13 mouse cellular contexts compared by ENCODE assay signal in the genomic region with DNA sequence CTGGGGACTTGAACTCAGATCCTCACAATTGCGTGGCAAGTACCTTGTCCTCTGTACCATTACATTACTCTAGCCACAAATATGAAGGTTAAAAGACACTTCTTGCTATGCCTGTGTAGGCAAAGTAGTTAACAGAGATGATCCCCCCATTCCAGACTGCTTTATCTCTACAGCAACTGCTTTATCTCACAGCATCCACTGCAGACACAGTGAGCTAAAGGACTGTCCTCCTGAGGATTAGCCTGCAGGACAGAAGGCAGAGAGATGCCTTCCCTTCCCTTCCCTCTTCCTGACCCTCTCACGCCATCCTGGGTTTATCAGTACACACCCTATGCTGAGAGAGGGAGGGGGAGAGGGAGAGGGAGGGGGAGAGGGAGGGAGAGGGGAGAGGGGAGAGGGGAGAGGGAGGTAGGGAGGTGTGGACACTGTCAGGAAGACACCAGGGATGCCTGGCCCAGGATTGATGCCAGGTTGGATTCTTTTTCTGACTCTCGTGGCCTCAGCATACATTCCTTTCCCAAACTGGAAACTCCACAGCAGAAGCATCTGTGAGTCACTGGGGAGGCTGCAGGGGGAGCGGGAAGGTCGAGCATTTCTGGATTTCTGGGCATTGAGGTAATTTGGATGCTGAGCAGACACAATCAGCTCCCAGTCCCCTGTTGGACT. TPM values are rescaled to one million over a fixed set of nuclear protein-coding genes. Genes with fewer than 3 reads are reported as not detected.
A peak's percentile ranks its signal among the peaks of the same experiment; 100 is the strongest.
DNase-seq lines count a peak whose midpoint lies in the region; ATAC-seq and TF ChIP-seq lines count a peak whose summit lies in the region.
"Had no signal": no experiment of that assay in that cellular context is flagged by ENCODE, and none has a peak within 500 bp of the region (broad histone marks: within the 10 kb centered on the region; RNA-seq: fewer than 3 reads in every experiment).

No protein-coding gene starts in this region.

- no peak overlapping the region for H3K9ac ChIP-seq in heart, embryonic 14.5 days (ENCODE audit: low read length)
- H3K9ac ChIP-seq: forebrain, embryonic 13.5 days; limb, embryonic 13.5 days had no signal

- no peaks in the 10 kb centered on the region for H3K79me2 ChIP-seq in C2C12 (ENCODE audit: control insufficient read depth, insufficient read depth)

- no peak for TF ChIP-seq CTCF in C2C12 (IDR thresholded peaks at IDR 0.05; ENCODE audit: control insufficient read depth, insufficient read depth, insufficient read length)

- intact Hi-C loops in heart, postnatal 25 days (cut with DNase I) = no loop called here
- intact Hi-C loops in heart, postnatal 14 days (cut with DNase I) = no loop called here

- no peaks in the 10 kb centered on the region for H3K27me3 ChIP-seq in heart, embryonic 14.5 days (ENCODE audit: control insufficient read depth, insufficient read depth, low read length)
- H3K27me3 ChIP-seq in C2C12 (ENCODE audit: control insufficient read depth, insufficient read depth, insufficient read length) = no peaks in the 10 kb centered on the region
- H3K27me3 ChIP-seq: forebrain, embryonic 13.5 days; limb, embryonic 13.5 days had no signal

- H3K4me2 ChIP-seq in heart, embryonic 14.5 days (ENCODE audit: low read length) = peak overlapping the region; percentile 21
- H3K4me2 ChIP-seq: forebrain, embryonic 13.5 days; limb, embryonic 13.5 days had no signal

- H3K27ac ChIP-seq in heart, embryonic 14.5 days (replicated peaks in 1 of 2; ENCODE audit: control insufficient read depth in 1 of 2, insufficient read depth in 1 of 2, low read depth in 2 of 2, low read length in 2 of 2) = peak overlapping the region; percentile 81 to 87
- H3K27ac ChIP-seq: forebrain, embryonic 13.5 days; limb, embryonic 13.5 days had no signal

- no peak for DNase-seq in heart, postnatal 25 days (ENCODE audit: low spot score)
- DNase-seq in NIH3T3 (ENCODE audit: low read depth) = peak; percentile 89
- peak; percentile 4 to 12 for DNase-seq in heart, postnatal 14 days
- no peak for DNase-seq in thymus, postnatal 4 days
- DNase-seq in kidney, adult 18-20 months = no peak
- no peak for DNase-seq in thymus, postnatal 25 days
- DNase-seq: cerebellum, adult 18-20 months; layer of hippocampus, adult 9-11 months; retina, postnatal 1 day had no signal

- ATAC-seq in heart, embryonic 14.5 days (ENCODE audit: insufficient number of reproducible peaks, insufficient read depth, low FRiP score, low read depth) = peak; percentile 84
- ATAC-seq: forebrain, embryonic 13.5 days had no signal

- peaks cover 11 to 14% of the 10 kb centered on the region in 2 experiments for H3K4me1 ChIP-seq in heart, embryonic 14.5 days (ENCODE audit: control insufficient read depth in 2 of 2, insufficient read depth in 2 of 2, low read length in 2 of 2)
- H3K4me1 ChIP-seq: forebrain, embryonic 13.5 days; limb, embryonic 13.5 days had no signal

- no peaks in the 10 kb centered on the region for H3K79me3 ChIP-seq in C2C12 (ENCODE audit: low read depth)

- peaks cover 5% of the 10 kb centered on the region; the same call in 1 of the 2 replicates for H3K9me3 ChIP-seq in heart, embryonic 14.5 days (ENCODE audit: control insufficient read depth, low read length)

- no peaks in the 10 kb centered on the region for H3K36me3 ChIP-seq in heart, embryonic 14.5 days (ENCODE audit: control insufficient read depth, insufficient read depth, low read length)
- H3K36me3 ChIP-seq in C2C12 (ENCODE audit: control insufficient read depth, insufficient read depth) = no peaks in the 10 kb centered on the region
- H3K36me3 ChIP-seq: limb, embryonic 13.5 days had no signal

- H3ac ChIP-seq in C2C12 (ENCODE audit: control insufficient read depth, insufficient read length, low read depth) = no peak overlapping the region

- WGBS in heart, embryonic 14.5 days = 17% methylated on average over 5 of the region's 5 CpGs

- no peak overlapping the region for H3K4me3 ChIP-seq in heart, embryonic 14.5 days (ENCODE audit: control insufficient read depth in 1 of 2, insufficient read depth in 1 of 2, low read depth in 1 of 2, low read length in 2 of 2)
- H3K4me3 ChIP-seq in C2C12 (ENCODE audit: insufficient read depth, poor library complexity, severe bottlenecking) = no peak overlapping the region
- H3K4me3 ChIP-seq: forebrain, embryonic 13.5 days; limb, embryonic 13.5 days had no signal

TF ChIP-seq in C2C12, 6 proteins besides CTCF, POLR2A, EP300 and RAD21:
- TF ChIP-seq CEBPB (IDR thresholded peaks at IDR 0.05; ENCODE audit: low read depth) (no peak), FOSL1 (IDR thresholded peaks at IDR 0.05; ENCODE audit: insufficient read depth, low read length, poor library complexity, severe bottlenecking) (peak; percentile 17)

RNA-seq across cellular contexts. Expression of a gene that starts 25.2 kb away (rescaled TPM):
- polyA plus RNA-seq in heart, embryonic 14.5 days (2014; fragmentation: Nextera tagmentation; extraction: Ambion mirVana) = 25.6 and 31.3 TPM in 2 replicates
- 10 to 100 TPM; 27.1 to 31.8 TPM for total RNA-seq in heart, postnatal 25 days (2021)
- 14.8 TPM for polyA plus RNA-seq in C2C12 (2012; fragmentation: generic; extraction: Trizol)
- 10 to 100 TPM; 34.8 to 38.6 TPM for total RNA-seq in heart, postnatal 14 days (2021)

RNA-seq across cellular contexts. Expression of a gene that starts 32.1 kb away (rescaled TPM):
- polyA plus RNA-seq in heart, embryonic 14.5 days (2014; fragmentation: Nextera tagmentation; extraction: Ambion mirVana) = 43.0 and 43.3 TPM in 2 replicates
- total RNA-seq in heart, postnatal 25 days (2021) = 10 to 100 TPM; 17.4 to 17.7 TPM
- 24.4 TPM for polyA plus RNA-seq in C2C12 (2012; fragmentation: generic; extraction: Trizol)
- total RNA-seq in heart, postnatal 14 days (2021) = 10 to 100 TPM; 17.2 to 19.4 TPM

Comparison
In these comparisons a context has a peak if more than half of its experiments do, and no peak if none do; other contexts are left out.
1. DNase-seq: peak in NIH3T3 (single experiment) and heart, postnatal 14 days (2 of 2); none in heart, postnatal 25 days (single experiment), thymus, postnatal 4 days (single experiment), kidney, adult 18-20 months (single experiment) and thymus, postnatal 25 days (single experiment).